Mouse (Mus musculus): ENCODE data around the gene Senp8. TPM values are rescaled to one million over a fixed set of nuclear protein-coding genes. Genes with fewer than 3 reads are reported as not detected.

The Senp8 gene
- polyA plus RNA-seq, 1 experiment from 2014 or later: 12.4 TPM

- ATAC-seq: no peak
- no peaks in the 10 kb centered on the region for H3K27me3 ChIP-seq
- H3K9me3 ChIP-seq (replicated peaks): no peaks in the 10 kb centered on the region
- no peak overlapping the region for H3K4me2 ChIP-seq
- H3K9ac ChIP-seq: no peak overlapping the region
- no peaks in the 10 kb centered on the region for H3K36me3 ChIP-seq (ENCODE audit: poor library complexity, severe bottlenecking)
- no peak overlapping the region for H3K27ac ChIP-seq
- WGBS: 72% methylated on average over 10 of the region's 10 CpGs
- no peaks in the 10 kb centered on the region for H3K4me1 ChIP-seq
- H3K4me3 ChIP-seq: no peak overlapping the region
Observed at GRCm38 (mm10) chr9:59706850-59707825, 43.4 kb downstream of the Senp8 start.

DNA sequence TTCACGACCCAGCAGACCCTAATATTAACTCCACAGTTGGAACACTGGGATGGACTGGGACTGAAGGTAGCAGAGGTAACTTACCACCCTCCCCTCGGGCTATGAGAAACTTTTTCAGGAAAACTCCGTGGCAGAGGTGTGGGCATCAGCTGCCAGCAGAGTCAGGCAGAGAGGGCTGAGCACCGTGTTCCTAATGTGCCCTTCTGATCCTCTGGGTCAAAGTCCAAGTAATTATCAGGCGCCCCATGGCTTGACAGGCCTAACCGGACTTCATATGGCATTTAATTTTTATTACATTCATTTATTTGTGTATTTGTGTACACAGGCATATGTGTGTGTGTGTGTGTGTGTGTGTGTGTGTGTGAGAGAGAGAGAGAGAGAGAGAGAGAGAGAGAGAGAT lies 47.4 kb downstream of the Senp8 start:
- Histone ChIP-seq H3K9me3 (replicated peaks) (no peaks in the 10 kb centered on the region), H3K27ac (no peak overlapping the region), H3K36me3 (ENCODE audit: poor library complexity, severe bottlenecking) (no peaks in the 10 kb centered on the region), H3K27me3 (no peaks in the 10 kb centered on the region), H3K4me1 (no peaks in the 10 kb centered on the region), H3K9ac (no peak overlapping the region), H3K4me2 (no peak overlapping the region), H3K4me3 (no peak overlapping the region)
- no peak for ATAC-seq
- 75% methylated on average over 6 of the region's 6 CpGs for WGBS

GRCm38 (mm10) chr9:59701094-59701493 lies 49.4 kb downstream of the Senp8 start:
- Histone ChIP-seq H3K4me2 (no peak overlapping the region), H3K9me3 (replicated peaks) (no peaks in the 10 kb centered on the region), H3K4me3 (no peak overlapping the region), H3K27ac (no peak overlapping the region), H3K4me1 (no peaks in the 10 kb centered on the region), H3K9ac (no peak overlapping the region), H3K27me3 (no peaks in the 10 kb centered on the region; the same call in 1 of the 2 replicates), H3K36me3 (ENCODE audit: poor library complexity, severe bottlenecking) (no peaks in the 10 kb centered on the region)
- no peak for ATAC-seq
- 74% methylated on average over 7 of the region's 7 CpGs for WGBS

GRCm38 (mm10) chr9:59696381-59696780 lies 54.1 kb downstream of the Senp8 start:
- Histone ChIP-seq H3K27me3 (peaks cover 3% of the 10 kb centered on the region; the same call in 1 of the 2 replicates), H3K9me3 (replicated peaks) (no peaks in the 10 kb centered on the region), H3K36me3 (ENCODE audit: poor library complexity, severe bottlenecking) (no peaks in the 10 kb centered on the region), H3K4me3 (no peak overlapping the region), H3K4me1 (peaks cover 20% of the 10 kb centered on the region), H3K4me2 (no peak overlapping the region), H3K9ac (no peak overlapping the region), H3K27ac (no peak overlapping the region)
- 87% methylated on average over 3 of the region's 3 CpGs for WGBS
- ATAC-seq: no peak

DNA sequence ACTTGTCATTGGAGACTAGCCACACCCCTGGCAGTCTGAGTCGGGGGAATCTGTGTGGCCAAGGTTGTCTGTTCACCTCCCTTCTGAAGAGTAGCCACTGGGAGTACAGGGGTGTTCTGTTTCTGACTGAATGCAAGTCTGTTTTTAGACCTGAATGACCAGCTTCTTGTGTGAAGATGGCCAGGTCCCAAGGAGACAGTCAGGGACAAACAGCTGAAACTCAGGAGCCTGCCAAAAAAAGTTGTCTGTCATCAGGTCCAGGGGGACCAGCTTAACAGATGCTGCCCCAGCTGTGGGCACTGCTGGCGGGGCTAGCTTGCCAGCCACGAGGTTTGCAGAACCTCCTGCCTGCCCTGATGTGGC lies 55.1 kb downstream of the Senp8 start:
- no peaks in the 10 kb centered on the region for H3K9me3 ChIP-seq (replicated peaks)
- peaks cover 3% of the 10 kb centered on the region; the same call in 1 of the 2 replicates for H3K27me3 ChIP-seq
- no peak overlapping the region for H3K4me2 ChIP-seq
- peaks cover 23% of the 10 kb centered on the region for H3K4me1 ChIP-seq
- H3K9ac ChIP-seq: no peak overlapping the region
- 52% methylated on average over 3 of the region's 3 CpGs for WGBS
- no peaks in the 10 kb centered on the region for H3K36me3 ChIP-seq (ENCODE audit: poor library complexity, severe bottlenecking)
- no peak for ATAC-seq
- no peak overlapping the region for H3K27ac ChIP-seq
- H3K4me3 ChIP-seq: no peak overlapping the region

- Histone ChIP-seq H3K4me1 (peaks cover 23% of the 10 kb centered on the region), H3K9ac (no peak overlapping the region), H3K36me3 (ENCODE audit: poor library complexity, severe bottlenecking) (no peaks in the 10 kb centered on the region), H3K27me3 (peaks cover 3% of the 10 kb centered on the region; the same call in 1 of the 2 replicates), H3K9me3 (replicated peaks) (no peaks in the 10 kb centered on the region), H3K4me3 (no peak overlapping the region), H3K4me2 (no peak overlapping the region), H3K27ac (no peak overlapping the region)
- 65% methylated on average over 16 of the region's 16 CpGs for WGBS
- ATAC-seq: no peak
Observed at GRCm38 (mm10) chr9:59694571-59695450, 55.7 kb downstream of the Senp8 start.

GRCm38 (mm10) chr9:59692145-59692544 lies 58.4 kb downstream of the Senp8 start:
- Histone ChIP-seq H3K4me3 (peak overlapping the region; percentile 34), H3K27ac (peak overlapping the region; percentile 59), H3K4me1 (peaks cover 23% of the 10 kb centered on the region), H3K9me3 (replicated peaks) (no peaks in the 10 kb centered on the region), H3K36me3 (ENCODE audit: poor library complexity, severe bottlenecking) (no peaks in the 10 kb centered on the region), H3K27me3 (peaks cover 3% of the 10 kb centered on the region; the same call in 1 of the 2 replicates), H3K4me2 (peak overlapping the region; percentile 67), H3K9ac (peak overlapping the region; percentile 60)
- 29% methylated on average over 9 of the region's 9 CpGs for WGBS
- peak; percentile 75 for ATAC-seq

DNA sequence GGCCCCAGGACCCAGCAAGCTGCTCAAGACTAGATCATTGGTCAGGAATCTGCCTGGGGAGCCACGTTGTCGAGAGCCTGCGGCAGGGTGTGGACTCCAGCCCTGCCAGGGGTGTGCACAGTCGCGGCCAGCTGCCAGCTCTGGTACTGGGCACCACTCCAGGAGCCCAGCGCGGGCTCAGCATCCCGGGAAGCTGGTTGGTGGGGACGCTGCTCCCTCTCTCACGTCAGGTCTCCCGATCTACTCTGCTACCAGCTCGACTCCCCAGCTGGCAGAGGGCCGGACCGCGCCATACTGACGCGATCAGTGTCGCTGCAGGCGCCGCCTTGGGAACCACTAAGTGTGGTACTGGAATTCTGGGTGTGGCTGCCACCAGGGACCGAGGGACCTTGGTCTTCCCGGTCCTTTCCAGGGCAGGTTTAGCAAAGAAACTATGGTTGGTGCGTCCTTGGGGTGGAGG lies 58.8 kb downstream of the Senp8 start:
- Histone ChIP-seq H3K4me3 (peak overlapping the region; percentile 34), H3K36me3 (ENCODE audit: poor library complexity, severe bottlenecking) (no peaks in the 10 kb centered on the region), H3K27ac (peak overlapping the region; percentile 59; the same call in 1 of the 2 replicates), H3K4me2 (peak overlapping the region; percentile 67), H3K9me3 (replicated peaks) (no peaks in the 10 kb centered on the region), H3K4me1 (peaks cover 23% of the 10 kb centered on the region), H3K27me3 (peaks cover 3% of the 10 kb centered on the region; the same call in 1 of the 2 replicates), H3K9ac (peak overlapping the region; percentile 60)
- peak; percentile 93 for ATAC-seq
- 1% methylated on average over 23 of the region's 23 CpGs for WGBS

GRCm38 (mm10) chr9:59687416-59688046 lies 63.0 kb downstream of the Senp8 start:
- H3K36me3 ChIP-seq (ENCODE audit: poor library complexity, severe bottlenecking): no peaks in the 10 kb centered on the region
- 43% methylated on average over 6 of the region's 6 CpGs for WGBS
- no peaks in the 10 kb centered on the region for H3K27me3 ChIP-seq
- H3K27ac ChIP-seq: no peak overlapping the region
- no peak overlapping the region for H3K4me3 ChIP-seq
- H3K9ac ChIP-seq: no peak overlapping the region
- peaks cover 15% of the 10 kb centered on the region for H3K4me1 ChIP-seq
- no peaks in the 10 kb centered on the region for H3K9me3 ChIP-seq (replicated peaks)
- ATAC-seq: no peak
- H3K4me2 ChIP-seq: no peak overlapping the region

Measured in forebrain, embryonic 13.5 days (tissue).